ENCODE assay signal across 9 mouse cellular contexts in genomic region chr16:50293502-50294228, GRCm38 (mm10).
A peak's percentile ranks its signal among the peaks of the same experiment; 100 is the strongest.
DNase-seq lines count a peak whose midpoint lies in the region; ATAC-seq and TF ChIP-seq lines count a peak whose summit lies in the region.
"Had no signal": no experiment of that assay in that cellular context is flagged by ENCODE, and none has a peak within 500 bp of the region (broad histone marks: within the 10 kb centered on the region; RNA-seq: fewer than 3 reads in every experiment).

No protein-coding gene starts in this region.

- no peak overlapping the region for H3K4me2 ChIP-seq in heart, embryonic 12.5 days
- H3K4me2 ChIP-seq: embryonic facial prominence, embryonic 12.5 days had no signal

- intact Hi-C loops in heart, adult 2 months (cut with DNase I): loop anchor here (5.0 kb wide), 1 partner anchor 41 kb away; no protein-coding TSS in a partner anchor

- no peak for ATAC-seq in heart, embryonic 12.5 days (ENCODE audit: insufficient number of reproducible peaks, low FRiP score)

- H3K27ac ChIP-seq in heart, adult 2 months: no peak overlapping the region
- no peak overlapping the region for H3K27ac ChIP-seq in heart, embryonic 12.5 days (ENCODE audit: poor library complexity, severe bottlenecking)
- H3K27ac ChIP-seq: embryonic facial prominence, embryonic 12.5 days had no signal

- H3K79me2 ChIP-seq in heart, adult 2 months (replicated peaks; ENCODE audit: control insufficient read depth, insufficient read depth, low read length): no peaks in the 10 kb centered on the region; the same call in 1 of the 2 replicates

- no peak for TF ChIP-seq POLR2A in heart, adult 2 months (IDR thresholded peaks at IDR 0.05; ENCODE audit: insufficient read depth, low read depth, low read length)

- no peaks in the 10 kb centered on the region for H3K9me3 ChIP-seq in heart, embryonic 12.5 days (replicated peaks)
- H3K9me3 ChIP-seq: embryonic facial prominence, embryonic 12.5 days had no signal

- DNase-seq in heart, adult 2 months: no peak
- DNase-seq in lung, postnatal 10 days: peak; percentile 29
- no peak for DNase-seq in lung, postnatal 25 days (ENCODE audit: low spot score)
- peak; percentile 19 for DNase-seq in R1 (ENCODE audit: low read depth, low spot score)
- peak; percentile 18 for DNase-seq in mesoderm, embryonic 11.5 days (ENCODE audit: low read depth, low spot score)
- DNase-seq in heart, postnatal 4 days: no peak
- DNase-seq in cerebellum, adult 9-10 months: no peak

- H3K27me3 ChIP-seq in heart, adult 2 months (ENCODE audit: control insufficient read depth, insufficient read depth, low read length): no peaks in the 10 kb centered on the region
- no peaks in the 10 kb centered on the region for H3K27me3 ChIP-seq in heart, embryonic 12.5 days (replicated peaks)
- H3K27me3 ChIP-seq: embryonic facial prominence, embryonic 12.5 days had no signal

- no peaks in the 10 kb centered on the region; the same call in 1 of the 2 replicates for H3K4me1 ChIP-seq in heart, adult 2 months (ENCODE audit: control insufficient read depth, insufficient read depth, low read length)
- H3K4me1 ChIP-seq in heart, embryonic 12.5 days (replicated peaks): peaks cover 4% of the 10 kb centered on the region; the same call in 1 of the 2 replicates
- H3K4me1 ChIP-seq: embryonic facial prominence, embryonic 12.5 days had no signal

- TF ChIP-seq EP300 in heart, adult 2 months (IDR thresholded peaks at IDR 0.05; ENCODE audit: insufficient read depth, low read depth, low read length): no peak

- no peaks in the 10 kb centered on the region for H3K36me3 ChIP-seq in heart, adult 2 months (ENCODE audit: control insufficient read depth, insufficient read depth, low read length)
- no peaks in the 10 kb centered on the region for H3K36me3 ChIP-seq in heart, embryonic 12.5 days
- H3K36me3 ChIP-seq: embryonic facial prominence, embryonic 12.5 days had no signal

- no peak overlapping the region for H3K4me3 ChIP-seq in heart, adult 2 months
- H3K4me3 ChIP-seq in heart, embryonic 12.5 days: no peak overlapping the region
- H3K4me3 ChIP-seq: embryonic facial prominence, embryonic 12.5 days had no signal

- 75% methylated on average over 4 of the region's 4 CpGs for whole genome bisulfite sequencing in heart, adult 2 months
- 80% methylated on average over 4 of the region's 4 CpGs for WGBS in heart, embryonic 12.5 days

- TF ChIP-seq CTCF in heart, adult 2 months (IDR thresholded peaks at IDR 0.05): peak; percentile 60

- H3K9ac ChIP-seq in heart, adult 2 months (ENCODE audit: low read depth, low read length): no peak overlapping the region
- no peak overlapping the region for H3K9ac ChIP-seq in heart, embryonic 12.5 days
- H3K9ac ChIP-seq: embryonic facial prominence, embryonic 12.5 days had no signal

Comparison
In these comparisons a context has a peak if more than half of its experiments do, and no peak if none do; other contexts are left out.
1. DNase-seq: peak in lung, postnatal 10 days (single experiment), R1 (single experiment) and mesoderm, embryonic 11.5 days (single experiment); none in heart, adult 2 months (0 of 2), lung, postnatal 25 days (single experiment), heart, postnatal 4 days (single experiment) and cerebellum, adult 9-10 months (single experiment).